Mouse (Mus musculus): ENCODE measurements at regions not wholly inside any gene's neighbourhood (a gene's known extent, or its start where the extent isn't known, plus 50 kb on each side); places are given as distances from the start of the nearest gene placed in this dataset.

- Histone ChIP-seq H3K27ac (no peak overlapping the region), H3K27me3 (ENCODE audit: control insufficient read depth, insufficient read depth, low read length) (no peaks in the 10 kb centered on the region), H3K4me3 (no peak overlapping the region), H3K36me3 (ENCODE audit: control insufficient read depth, insufficient read depth, low read length) (no peaks in the 10 kb centered on the region), H3K4me1 (ENCODE audit: control insufficient read depth, insufficient read depth, low read length) (no peaks in the 10 kb centered on the region), H3K9ac (ENCODE audit: low read depth, low read length) (no peak overlapping the region), H3K79me2 (replicated peaks; ENCODE audit: control insufficient read depth, insufficient read depth, low read length) (no peaks in the 10 kb centered on the region)
- intact Hi-C loops (cut with DNase I): no loop called here
- no peak for TF ChIP-seq POLR2A (IDR thresholded peaks at IDR 0.05; ENCODE audit: insufficient read depth, low read depth, low read length)
- no peak for TF ChIP-seq EP300 (IDR thresholded peaks at IDR 0.05; ENCODE audit: insufficient read depth, low read depth, low read length)
- no peak for TF ChIP-seq CTCF (IDR thresholded peaks at IDR 0.05)
- no peak for DNase-seq
- WGBS: 74% methylated on average over 6 of the region's 6 CpGs
Observed at GRCm38 (mm10) chr2:51847964-51848363, 87.0 kb downstream of the Rbm43 start.

- Histone ChIP-seq H3K79me2 (replicated peaks; ENCODE audit: control insufficient read depth, insufficient read depth, low read length) (no peaks in the 10 kb centered on the region), H3K4me1 (ENCODE audit: control insufficient read depth, insufficient read depth, low read length) (no peaks in the 10 kb centered on the region), H3K9ac (ENCODE audit: low read depth, low read length) (no peak overlapping the region), H3K36me3 (ENCODE audit: control insufficient read depth, insufficient read depth, low read length) (no peaks in the 10 kb centered on the region), H3K27ac (no peak overlapping the region), H3K4me3 (no peak overlapping the region), H3K27me3 (ENCODE audit: control insufficient read depth, insufficient read depth, low read length) (no peaks in the 10 kb centered on the region)
- no peak for DNase-seq
- TF ChIP-seq POLR2A (IDR thresholded peaks at IDR 0.05; ENCODE audit: insufficient read depth, low read depth, low read length) (no peak), CTCF (IDR thresholded peaks at IDR 0.05) (no peak), EP300 (IDR thresholded peaks at IDR 0.05; ENCODE audit: insufficient read depth, low read depth, low read length) (no peak)
- intact Hi-C loops (cut with DNase I): no loop called here
- WGBS: 73% methylated on average over 2 of the region's 2 CpGs
Observed at GRCm38 (mm10) chr2:51848491-51848890, 86.5 kb downstream of the Rbm43 start.

DNA sequence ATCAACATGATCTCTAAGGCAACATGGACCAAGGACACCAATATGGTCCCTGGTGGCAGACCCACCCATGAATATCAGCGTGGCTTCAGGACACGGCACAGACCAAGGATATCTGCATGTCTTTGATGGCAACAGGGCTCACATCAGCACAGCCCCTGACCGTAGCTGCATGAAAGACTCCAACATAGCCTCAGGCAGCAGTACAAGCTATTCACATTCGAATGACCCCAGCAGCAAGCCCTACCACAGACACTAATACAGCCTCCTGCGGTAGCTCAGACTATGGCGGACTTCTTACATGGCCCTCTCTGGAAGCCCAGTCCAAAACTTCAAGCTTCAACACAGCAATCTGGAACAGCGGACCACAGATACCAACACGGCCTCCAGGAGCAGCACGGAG, 84.4 kb downstream of the Rbm43 start:
- Histone ChIP-seq H3K27me3 (ENCODE audit: control insufficient read depth, insufficient read depth, low read length) (no peaks in the 10 kb centered on the region), H3K9ac (ENCODE audit: low read depth, low read length) (no peak overlapping the region), H3K4me1 (ENCODE audit: control insufficient read depth, insufficient read depth, low read length) (no peaks in the 10 kb centered on the region), H3K27ac (no peak overlapping the region), H3K79me2 (replicated peaks; ENCODE audit: control insufficient read depth, insufficient read depth, low read length) (no peaks in the 10 kb centered on the region), H3K4me3 (no peak overlapping the region), H3K36me3 (ENCODE audit: control insufficient read depth, insufficient read depth, low read length) (no peaks in the 10 kb centered on the region)
- DNase-seq: no peak
- intact Hi-C loops (cut with DNase I): no loop called here
- TF ChIP-seq EP300 (IDR thresholded peaks at IDR 0.05; ENCODE audit: insufficient read depth, low read depth, low read length): no peak
- no peak for TF ChIP-seq POLR2A (IDR thresholded peaks at IDR 0.05; ENCODE audit: insufficient read depth, low read depth, low read length)
- TF ChIP-seq CTCF (IDR thresholded peaks at IDR 0.05): no peak
- WGBS: 91% methylated on average over 9 of the region's 9 CpGs

- no peak overlapping the region for H3K4me3 ChIP-seq
Observed at GRCm38 (mm10) chr2:51851711-51852110, 83.3 kb downstream of the Rbm43 start.

GRCm38 (mm10) chr2:51857226-51857625, 77.7 kb downstream of the Rbm43 start:
- H3K27ac ChIP-seq: no peak overlapping the region
- H3K36me3 ChIP-seq (ENCODE audit: control insufficient read depth, insufficient read depth, low read length): no peaks in the 10 kb centered on the region
- no peaks in the 10 kb centered on the region for H3K4me1 ChIP-seq (ENCODE audit: control insufficient read depth, insufficient read depth, low read length)
- TF ChIP-seq CTCF (IDR thresholded peaks at IDR 0.05) (no peak), POLR2A (IDR thresholded peaks at IDR 0.05; ENCODE audit: insufficient read depth, low read depth, low read length) (no peak), EP300 (IDR thresholded peaks at IDR 0.05; ENCODE audit: insufficient read depth, low read depth, low read length) (no peak)
- H3K9ac ChIP-seq (ENCODE audit: low read depth, low read length): no peak overlapping the region
- peak in 1 of 2 experiments; percentile 19 for DNase-seq
- H3K79me2 ChIP-seq (replicated peaks; ENCODE audit: control insufficient read depth, insufficient read depth, low read length): no peaks in the 10 kb centered on the region
- intact Hi-C loops (cut with DNase I): no loop called here
- no peak overlapping the region for H3K4me3 ChIP-seq
- H3K27me3 ChIP-seq (ENCODE audit: control insufficient read depth, insufficient read depth, low read length): no peaks in the 10 kb centered on the region

More at GRCm38 (mm10) chr2:51851711-51852110, 83.3 kb downstream of the Rbm43 start:
- no peaks in the 10 kb centered on the region for H3K79me2 ChIP-seq (replicated peaks; ENCODE audit: control insufficient read depth, insufficient read depth, low read length)
- no peaks in the 10 kb centered on the region for H3K36me3 ChIP-seq (ENCODE audit: control insufficient read depth, insufficient read depth, low read length)
- 90% methylated on average over 7 of the region's 7 CpGs for WGBS
- no peaks in the 10 kb centered on the region for H3K4me1 ChIP-seq (ENCODE audit: control insufficient read depth, insufficient read depth, low read length)
- no peak for TF ChIP-seq POLR2A (IDR thresholded peaks at IDR 0.05; ENCODE audit: insufficient read depth, low read depth, low read length)
- no peak for TF ChIP-seq CTCF (IDR thresholded peaks at IDR 0.05)
- TF ChIP-seq EP300 (IDR thresholded peaks at IDR 0.05; ENCODE audit: insufficient read depth, low read depth, low read length): no peak
- H3K9ac ChIP-seq (ENCODE audit: low read depth, low read length): no peak overlapping the region
- no peaks in the 10 kb centered on the region for H3K27me3 ChIP-seq (ENCODE audit: control insufficient read depth, insufficient read depth, low read length)
- no peak for DNase-seq
- no peak overlapping the region for H3K27ac ChIP-seq
- intact Hi-C loops (cut with DNase I): no loop called here

DNA sequence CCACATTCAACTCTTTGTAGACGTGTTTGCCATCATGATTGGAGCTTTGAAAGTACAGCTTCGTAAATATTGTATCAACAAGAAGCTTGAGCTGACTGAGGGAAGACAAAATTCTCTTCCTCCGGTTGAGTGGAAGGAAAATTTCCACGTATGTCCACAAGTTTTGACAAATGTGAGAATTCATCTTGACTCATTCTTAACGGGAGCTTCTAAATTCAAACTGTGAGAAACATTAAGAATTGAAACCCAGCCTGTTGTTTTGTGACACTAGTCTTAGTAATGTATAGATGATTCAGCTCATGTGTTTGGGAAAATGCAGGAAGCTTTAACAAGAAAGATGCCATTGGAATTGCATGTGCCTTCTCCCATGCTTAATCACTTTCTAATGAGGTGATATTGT, 68.9 kb downstream of the Rbm43 start:
- 80% methylated on average over 5 of the region's 5 CpGs for WGBS

More for the DNA sequence above, 68.9 kb downstream of the Rbm43 start:
- no peak overlapping the region for H3K4me3 ChIP-seq
- H3K36me3 ChIP-seq (ENCODE audit: control insufficient read depth, insufficient read depth, low read length): no peaks in the 10 kb centered on the region
- H3K9ac ChIP-seq (ENCODE audit: low read depth, low read length): no peak overlapping the region
- H3K27ac ChIP-seq: no peak overlapping the region
- no peaks in the 10 kb centered on the region; the same call in 1 of the 2 replicates for H3K27me3 ChIP-seq (ENCODE audit: control insufficient read depth, insufficient read depth, low read length)
- H3K79me2 ChIP-seq (replicated peaks; ENCODE audit: control insufficient read depth, insufficient read depth, low read length): no peaks in the 10 kb centered on the region
- intact Hi-C loops (cut with DNase I): no loop called here
- no peak for DNase-seq
- TF ChIP-seq CTCF (IDR thresholded peaks at IDR 0.05): no peak
- no peak for TF ChIP-seq POLR2A (IDR thresholded peaks at IDR 0.05; ENCODE audit: insufficient read depth, low read depth, low read length)
- TF ChIP-seq EP300 (IDR thresholded peaks at IDR 0.05; ENCODE audit: insufficient read depth, low read depth, low read length): no peak
- no peaks in the 10 kb centered on the region for H3K4me1 ChIP-seq (ENCODE audit: control insufficient read depth, insufficient read depth, low read length)
